Mouse (Mus musculus): ENCODE results near the gene Hlf.

DNA sequence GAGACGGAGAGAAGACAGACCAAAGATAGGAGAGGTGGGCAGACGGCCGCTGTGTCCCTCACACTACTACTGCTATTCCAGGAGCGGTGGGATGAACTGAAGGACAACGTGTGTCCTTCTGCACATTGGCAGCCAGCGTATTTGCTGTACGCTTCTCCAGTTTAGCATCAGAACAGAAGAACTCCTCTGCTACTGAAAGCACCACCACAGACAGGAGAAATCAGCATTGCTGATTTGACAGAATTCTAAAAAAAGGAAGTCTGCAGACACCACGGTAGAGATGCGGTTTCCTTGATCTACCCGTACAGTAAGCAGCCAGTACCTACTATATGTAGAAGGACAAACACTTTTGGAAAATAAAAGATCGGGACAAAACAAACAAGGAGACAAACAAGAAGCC lies 29.0 kb upstream of the Hlf start:
- TF ChIP-seq CTCF (IDR thresholded peaks at IDR 0.05; ENCODE audit: control insufficient read depth, insufficient read depth, low read length) (no peak), POLR2A (IDR thresholded peaks at IDR 0.05; ENCODE audit: borderline replicate concordance, control insufficient read depth, low read depth, low read length) (no peak)
